Comparison of ENCODE assay signal across 18 mouse cellular contexts in the genomic region with DNA sequence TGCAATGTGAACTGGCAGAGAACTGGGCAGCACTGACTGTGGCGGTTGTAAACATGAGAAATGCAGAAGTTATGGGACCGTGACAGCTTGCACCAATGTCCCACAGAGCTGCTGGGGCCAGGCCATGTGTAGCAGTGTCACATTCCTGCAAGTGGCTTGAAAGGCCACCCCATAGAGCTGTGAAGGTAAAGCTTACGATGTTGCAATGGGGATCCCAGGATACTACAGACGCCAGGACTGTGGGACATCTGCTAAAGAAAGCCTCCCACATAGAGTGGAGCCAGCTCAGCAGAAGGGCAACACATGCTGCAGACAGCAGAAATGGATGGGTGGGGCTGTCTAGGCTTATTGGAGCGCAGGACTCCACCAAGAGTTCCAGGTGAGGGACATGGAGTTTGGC. TPM values are rescaled to one million over a fixed set of nuclear protein-coding genes. Genes with fewer than 3 reads are reported as not detected.
DNase-seq lines count a peak whose midpoint lies in the region; ATAC-seq and TF ChIP-seq lines count a peak whose summit lies in the region.
"Had no signal": no experiment of that assay in that cellular context is flagged by ENCODE, and none has a peak within 500 bp of the region (broad histone marks: within the 10 kb centered on the region; RNA-seq: fewer than 3 reads in every experiment).

No protein-coding gene starts in this region.

- peak; percentile 79 for DNase-seq in cerebellum, adult 11-12 months
- no peak for DNase-seq in cerebellum, postnatal 4 days (ENCODE audit: low spot score in 2 of 2)
- DNase-seq in left cerebral cortex, postnatal 4 days = peak; percentile 34
- DNase-seq in left cerebral cortex, postnatal 10 days (ENCODE audit: extremely low spot score in 1 of 2, low spot score in 2 of 2) = no peak
- peak; percentile 53 to 63 for DNase-seq in cerebellum, postnatal 10 days
- no peak for DNase-seq in stomach, postnatal 0 days (ENCODE audit: low spot score)
- DNase-seq: adrenal gland, postnatal 14 days; heart, adult 2 months; kidney, adult 8-10 months; lung, postnatal 14 days; thymus, adult 18-20 months had no signal

- ATAC-seq in megakaryocyte, adult 5-6 weeks (ENCODE audit: poor library complexity, severe bottlenecking) = no peak
- ATAC-seq in stomach, postnatal 0 days (ENCODE audit: low FRiP score, low TSS enrichment) = no peak
- ATAC-seq: forebrain, embryonic 14.5 days had no signal

- H3K27ac ChIP-seq in macrophage = 0 out of 2 replicates have a peak overlapping the region, but pooled peaks have one; percentile 17
- no peak overlapping the region for H3K27ac ChIP-seq in stomach, postnatal 0 days (replicated peaks)
- H3K27ac ChIP-seq: embryonic facial prominence, embryonic 10.5 days; heart, adult 2 months; heart, embryonic 15.5 days; limb, embryonic 15.5 days; midbrain, embryonic 10.5 days had no signal

- H3K9me3 ChIP-seq in stomach, postnatal 0 days (ENCODE audit: control insufficient read depth, low read length) = no peaks in the 10 kb centered on the region
- H3K9me3 ChIP-seq: embryonic facial prominence, embryonic 10.5 days; heart, embryonic 15.5 days; limb, embryonic 15.5 days; midbrain, embryonic 10.5 days had no signal

- H3K79me2 ChIP-seq in macrophage (ENCODE audit: inconsistent target) = peaks cover 19% of the 10 kb centered on the region; the same call in 1 of the 2 replicates

- WGBS in macrophage (ENCODE audit: missing documents) = 53% methylated on average over 5 of the region's 5 CpGs
- WGBS in stomach, postnatal 0 days = 78% methylated on average over 5 of the region's 5 CpGs

- no peak overlapping the region for H3K4me2 ChIP-seq in stomach, postnatal 0 days (replicated peaks; ENCODE audit: low read depth)
- H3K4me2 ChIP-seq: heart, embryonic 15.5 days; limb, embryonic 15.5 days had no signal

- H3K27me3 ChIP-seq in stomach, postnatal 0 days (ENCODE audit: control insufficient read depth, insufficient read depth, low read length) = no peaks in the 10 kb centered on the region
- H3K27me3 ChIP-seq: heart, embryonic 15.5 days; limb, embryonic 15.5 days had no signal

- intact Hi-C loops in left cerebral cortex, postnatal 4 days (cut with DNase I) = loop anchor here (5.0 kb wide), 1 partner anchor 130 kb away; no protein-coding TSS in a partner anchor
- intact Hi-C loops in left cerebral cortex, postnatal 10 days (cut with DNase I) = loop anchor here (2.0 to 10.0 kb wide), 4 partner anchors 57 to 203 kb away; partner anchors contain the start of gene Habp4

- 0 out of 2 replicates have a peak, but pooled peaks cover 14% of the 10 kb centered on the region for H3K36me3 ChIP-seq in macrophage (ENCODE audit: inconsistent target)
- H3K36me3 ChIP-seq in stomach, postnatal 0 days (ENCODE audit: control insufficient read depth, insufficient read depth, low read length) = peaks cover 8% of the 10 kb centered on the region

- no peak for TF ChIP-seq EP300 in stomach, postnatal 0 days (optimal IDR thresholded peaks at IDR 0.05)

- peaks cover 2% of the 10 kb centered on the region; the same call in 1 of the 2 replicates for H3K4me1 ChIP-seq in stomach, postnatal 0 days (replicated peaks; ENCODE audit: control insufficient read depth, insufficient read depth)

- no peak overlapping the region for H3K4me3 ChIP-seq in macrophage (ENCODE audit: inconsistent target)
- H3K4me3 ChIP-seq in stomach, postnatal 0 days (ENCODE audit: low read depth, low read length) = no peak overlapping the region
- H3K4me3 ChIP-seq: embryonic facial prominence, embryonic 10.5 days; heart, adult 2 months; heart, embryonic 15.5 days; limb, embryonic 15.5 days; midbrain, embryonic 10.5 days had no signal

- TF ChIP-seq CTCF in stomach, postnatal 0 days (IDR thresholded peaks at IDR 0.05; ENCODE audit: low read depth) = no peak

- H3K9ac ChIP-seq in stomach, postnatal 0 days (ENCODE audit: low read length) = no peak overlapping the region
- H3K9ac ChIP-seq: heart, embryonic 15.5 days; limb, embryonic 15.5 days had no signal

RNA-seq across cellular contexts. Expression of gene Aaed1, which starts 5.0 kb away (rescaled TPM):
- total RNA-seq in left cerebral cortex, postnatal 4 days (2021) = 1 to 10 TPM; 6.4 to 7.3 TPM
- 10 to 100 TPM; 10.0 to 10.3 TPM for total RNA-seq in left cerebral cortex, postnatal 10 days (2021)
- total RNA-seq in macrophage (2018; cell fraction: chromatin; rRNA removed) = 10 to 100 TPM in 19 of 26 experiments, 1 to 10 TPM in 7; 5.2 to 47.8 (median 21.1) TPM
- total RNA-seq in macrophage (2018; cell fraction: cytosol; rRNA removed) = 10 to 100 TPM; 11.9 to 46.4 (median 21.9) TPM
- total RNA-seq in macrophage (2018; cell fraction: nucleus; rRNA removed) = 10 to 100 TPM in 20 of 26 experiments, 1 to 10 TPM in 6; 5.6 to 41.1 (median 13.5) TPM
- 14.5 to 40.9 TPM (median 29.7 TPM) in 3 replicates for polyA plus RNA-seq in macrophage (2018)
- total RNA-seq in megakaryocyte, adult 5-6 weeks (2015) = 38.0 and 44.8 TPM in 2 replicates
- total RNA-seq in megakaryocyte, adult 5-6 weeks (2017) = 63.4 and 67.7 TPM in 2 replicates
- polyA plus RNA-seq in stomach, postnatal 0 days (2015; fragmentation: Nextera tagmentation; extraction: Ambion mirVana) = 47.2 and 47.9 TPM in 2 replicates

RNA-seq across cellular contexts. Expression of gene Cdc14b, which starts 32.4 kb away (rescaled TPM):
- 1 to 10 TPM; 2.3 to 2.7 TPM for total RNA-seq in left cerebral cortex, postnatal 4 days (2021)
- 1 to 10 TPM; 2.9 to 3.4 TPM for total RNA-seq in left cerebral cortex, postnatal 10 days (2021)
- total RNA-seq in macrophage (2018; cell fraction: chromatin; rRNA removed) = 10 to 100 TPM; 10.4 to 46.3 (median 25.4) TPM
- total RNA-seq in macrophage (2018; cell fraction: cytosol; rRNA removed) = 10 to 100 TPM in 10 of 26 experiments, 1 to 10 TPM in 16; 3.8 to 15.6 (median 7.4) TPM
- total RNA-seq in macrophage (2018; cell fraction: nucleus; rRNA removed) = 10 to 100 TPM in 21 of 26 experiments, 1 to 10 TPM in 5; 5.0 to 38.0 (median 13.8) TPM
- 5.6 to 8.3 TPM (median 7.6 TPM) in 3 replicates for polyA plus RNA-seq in macrophage (2018)
- total RNA-seq in megakaryocyte, adult 5-6 weeks (2015) = 5.0 and 5.1 TPM in 2 replicates
- total RNA-seq in megakaryocyte, adult 5-6 weeks (2017) = 3.7 and 5.1 TPM in 2 replicates
- 11.8 and 12.1 TPM in 2 replicates for polyA plus RNA-seq in stomach, postnatal 0 days (2015; fragmentation: Nextera tagmentation; extraction: Ambion mirVana)

Comparison
In these comparisons a context has a peak if more than half of its experiments do, and no peak if none do; other contexts are left out.
1. DNase-seq: peak in cerebellum, adult 11-12 months (single experiment), left cerebral cortex, postnatal 4 days (single experiment) and cerebellum, postnatal 10 days (2 of 2); none in cerebellum, postnatal 4 days (0 of 2), left cerebral cortex, postnatal 10 days (0 of 2) and stomach, postnatal 0 days (single experiment).